Mouse (Mus musculus): ENCODE results near the gene Ldlrap1. TPM values are rescaled to one million over a fixed set of nuclear protein-coding genes. Genes with fewer than 3 reads are reported as not detected.

Gene Ldlrap1
- 1.7 and 1.9 TPM in 2 replicates for polyA plus RNA-seq (2012; rRNA removed)

- peak within 1 kb of the TSS; percentile 46; the same call in 1 of the 2 replicates for H3K27ac ChIP-seq (ENCODE audit: control insufficient read depth, insufficient read depth, low read depth, low read length)
- no peaks in the 10 kb centered on the region for H3K27me3 ChIP-seq (ENCODE audit: control insufficient read depth, insufficient read depth, low read length)
- H3K36me3 ChIP-seq (ENCODE audit: control insufficient read depth, insufficient read depth, low read length): no peaks in the 10 kb centered on the region
- TF ChIP-seq CTCF (IDR thresholded peaks at IDR 0.05; ENCODE audit: control insufficient read depth, insufficient read depth, insufficient replicate concordance, low read depth, low read length): no peak
- TF ChIP-seq POLR2A (IDR thresholded peaks at IDR 0.05; ENCODE audit: control insufficient read depth, low read depth, low read length): no peak
- H3K4me1 ChIP-seq (ENCODE audit: control insufficient read depth, insufficient read depth, low read length): peaks cover 17% of the 10 kb centered on the region
- peak within 1 kb of the TSS; percentile 89 for H3K4me3 ChIP-seq (ENCODE audit: control insufficient read depth, low read depth, low read length)
These were observed at the start of gene Ldlrap1 for GRCm38 (mm10) chr4:134767426-134768225. TSS of gene Ldlrap1 (minus strand) at chr4:134768024.

GRCm38 (mm10) chr4:134814229-134814571 is 46.4 kb upstream of the Ldlrap1 start:
- TF ChIP-seq POLR2A (IDR thresholded peaks at IDR 0.05; ENCODE audit: control insufficient read depth, low read depth, low read length) (no peak), CTCF (IDR thresholded peaks at IDR 0.05; ENCODE audit: control insufficient read depth, insufficient read depth, insufficient replicate concordance, low read depth, low read length) (no peak)
- no peak overlapping the region for H3K4me3 ChIP-seq (ENCODE audit: control insufficient read depth, low read depth, low read length)
- peaks cover 2% of the 10 kb centered on the region; the same call in 1 of the 2 replicates for H3K4me1 ChIP-seq (ENCODE audit: control insufficient read depth, insufficient read depth, low read length)
- peaks cover 3% of the 10 kb centered on the region for H3K36me3 ChIP-seq (ENCODE audit: control insufficient read depth, insufficient read depth, low read length)
- no peaks in the 10 kb centered on the region for H3K27me3 ChIP-seq (ENCODE audit: control insufficient read depth, insufficient read depth, low read length)
- no peak overlapping the region; the same call in 1 of the 2 replicates for H3K27ac ChIP-seq (ENCODE audit: control insufficient read depth, insufficient read depth, low read depth, low read length)

- Histone ChIP-seq H3K4me3 (ENCODE audit: control insufficient read depth, low read depth, low read length) (no peak overlapping the region), H3K36me3 (ENCODE audit: control insufficient read depth, insufficient read depth, low read length) (peaks cover 3% of the 10 kb centered on the region), H3K27ac (ENCODE audit: control insufficient read depth, insufficient read depth, low read depth, low read length) (peak overlapping the region; percentile 37; the same call in 1 of the 2 replicates), H3K4me1 (ENCODE audit: control insufficient read depth, insufficient read depth, low read length) (peaks cover 2% of the 10 kb centered on the region; the same call in 1 of the 2 replicates), H3K27me3 (ENCODE audit: control insufficient read depth, insufficient read depth, low read length) (no peaks in the 10 kb centered on the region)
- TF ChIP-seq CTCF (IDR thresholded peaks at IDR 0.05; ENCODE audit: control insufficient read depth, insufficient read depth, insufficient replicate concordance, low read depth, low read length) (no peak), POLR2A (IDR thresholded peaks at IDR 0.05; ENCODE audit: control insufficient read depth, low read depth, low read length) (no peak)
These were observed 45.8 kb upstream of the Ldlrap1 start for GRCm38 (mm10) chr4:134813406-134814228.

- no peak for TF ChIP-seq CTCF (IDR thresholded peaks at IDR 0.05; ENCODE audit: control insufficient read depth, insufficient read depth, insufficient replicate concordance, low read depth, low read length)
- no peaks in the 10 kb centered on the region for H3K27me3 ChIP-seq (ENCODE audit: control insufficient read depth, insufficient read depth, low read length)
- no peak overlapping the region for H3K27ac ChIP-seq (ENCODE audit: control insufficient read depth, insufficient read depth, low read depth, low read length)
- H3K4me1 ChIP-seq (ENCODE audit: control insufficient read depth, insufficient read depth, low read length): no peaks in the 10 kb centered on the region
- no peaks in the 10 kb centered on the region; the same call in 1 of the 2 replicates for H3K36me3 ChIP-seq (ENCODE audit: control insufficient read depth, insufficient read depth, low read length)
- H3K4me3 ChIP-seq (ENCODE audit: control insufficient read depth, low read depth, low read length): no peak overlapping the region
These were observed 36.9 kb upstream of the Ldlrap1 start for GRCm38 (mm10) chr4:134804765-134805164.

- no peak overlapping the region for H3K27ac ChIP-seq (ENCODE audit: control insufficient read depth, insufficient read depth, low read depth, low read length)
- TF ChIP-seq POLR2A (IDR thresholded peaks at IDR 0.05; ENCODE audit: control insufficient read depth, low read depth, low read length): no peak
- no peak for TF ChIP-seq CTCF (IDR thresholded peaks at IDR 0.05; ENCODE audit: control insufficient read depth, insufficient read depth, insufficient replicate concordance, low read depth, low read length)
- no peaks in the 10 kb centered on the region for H3K4me1 ChIP-seq (ENCODE audit: control insufficient read depth, insufficient read depth, low read length)
- H3K36me3 ChIP-seq (ENCODE audit: control insufficient read depth, insufficient read depth, low read length): no peaks in the 10 kb centered on the region
- H3K27me3 ChIP-seq (ENCODE audit: control insufficient read depth, insufficient read depth, low read length): no peaks in the 10 kb centered on the region
- no peak overlapping the region for H3K4me3 ChIP-seq (ENCODE audit: control insufficient read depth, low read depth, low read length)
These were observed 34.9 kb upstream of the Ldlrap1 start for GRCm38 (mm10) chr4:134802765-134803164.

GRCm38 (mm10) chr4:134802155-134802554 is 34.3 kb upstream of the Ldlrap1 start:
- H3K4me1 ChIP-seq (ENCODE audit: control insufficient read depth, insufficient read depth, low read length): no peaks in the 10 kb centered on the region
- TF ChIP-seq CTCF (IDR thresholded peaks at IDR 0.05; ENCODE audit: control insufficient read depth, insufficient read depth, insufficient replicate concordance, low read depth, low read length): no peak
- TF ChIP-seq POLR2A (IDR thresholded peaks at IDR 0.05; ENCODE audit: control insufficient read depth, low read depth, low read length): no peak
- H3K27ac ChIP-seq (ENCODE audit: control insufficient read depth, insufficient read depth, low read depth, low read length): no peak overlapping the region
- no peak overlapping the region for H3K4me3 ChIP-seq (ENCODE audit: control insufficient read depth, low read depth, low read length)
- no peaks in the 10 kb centered on the region for H3K36me3 ChIP-seq (ENCODE audit: control insufficient read depth, insufficient read depth, low read length)
- H3K27me3 ChIP-seq (ENCODE audit: control insufficient read depth, insufficient read depth, low read length): no peaks in the 10 kb centered on the region

- Histone ChIP-seq H3K27ac (ENCODE audit: control insufficient read depth, insufficient read depth, low read depth, low read length) (no peak overlapping the region), H3K4me1 (ENCODE audit: control insufficient read depth, insufficient read depth, low read length) (no peaks in the 10 kb centered on the region), H3K36me3 (ENCODE audit: control insufficient read depth, insufficient read depth, low read length) (no peaks in the 10 kb centered on the region), H3K27me3 (ENCODE audit: control insufficient read depth, insufficient read depth, low read length) (no peaks in the 10 kb centered on the region), H3K4me3 (ENCODE audit: control insufficient read depth, low read depth, low read length) (no peak overlapping the region)
- TF ChIP-seq CTCF (IDR thresholded peaks at IDR 0.05; ENCODE audit: control insufficient read depth, insufficient read depth, insufficient replicate concordance, low read depth, low read length) (no peak), POLR2A (IDR thresholded peaks at IDR 0.05; ENCODE audit: control insufficient read depth, low read depth, low read length) (no peak)
These were observed 32.9 kb upstream of the Ldlrap1 start for GRCm38 (mm10) chr4:134800693-134801092.

All from testis, adult 2 months (tissue).